Mouse (Mus musculus) macrophage (primary cell): ENCODE measurements around the gene Gabrd. TPM values are rescaled to one million over a fixed set of nuclear protein-coding genes. Genes with fewer than 3 reads are reported as not detected.

Experiments used
- H3K27ac ChIP-seq: fragments of 350-480 bp; formaldehyde crosslinking; 2 replicates; pipeline ENCODE4 v1.9.0; 2021
- H3K36me3 ChIP-seq: fragments of 350-480 bp; formaldehyde crosslinking; 2 replicates; pipeline ENCODE4 v1.9.0; 2021; ENCODE audit errors: inconsistent target
- H3K4me3 ChIP-seq: fragments of 350-480 bp; formaldehyde crosslinking; 2 replicates; pipeline ENCODE4 v1.9.0; 2021; ENCODE audit errors: inconsistent target
- H3K79me2 ChIP-seq: fragments of 350-480 bp; formaldehyde crosslinking; 2 replicates; pipeline ENCODE4 v1.9.0; 2021; ENCODE audit errors: inconsistent target
- WGBS: methylation state at CpG from one replicate; pipeline ENCODE4 v1.1.7; 2026; ENCODE audit warnings: inconsistent platforms; ENCODE audit not compliant: missing documents; 5-methylcytosine and 5-hydroxymethylcytosine counted together
- polyA plus RNA-seq: library from polyadenylated mRNA; stranded (reverse); fragments of 250-400 nt; gene quantifications from 3 replicates; pipeline ENCODE4 v1.2.4, GENCODE M21; 2018; ENCODE audit warnings: inconsistent platforms

Gene Gabrd
- polyA plus RNA-seq, 1 experiment from 2014 or later = 0.10 TPM

- Histone ChIP-seq H3K27ac (no peak within 1 kb of the TSS), H3K4me3 (no peak within 1 kb of the TSS), H3K79me2 (no peaks in the 10 kb centered on the region), H3K36me3 (no peaks in the 10 kb centered on the region)
- 4% methylated on average over 35 of the region's 35 CpGs for WGBS
Measured at GRCm38 (mm10) chr4:155409058-155409776, 11.3 kb upstream of the Gabrd start, which contains the start of gene Cfap74. Gene Cfap74 (plus strand): TSS chr4:155409190.

DNA sequence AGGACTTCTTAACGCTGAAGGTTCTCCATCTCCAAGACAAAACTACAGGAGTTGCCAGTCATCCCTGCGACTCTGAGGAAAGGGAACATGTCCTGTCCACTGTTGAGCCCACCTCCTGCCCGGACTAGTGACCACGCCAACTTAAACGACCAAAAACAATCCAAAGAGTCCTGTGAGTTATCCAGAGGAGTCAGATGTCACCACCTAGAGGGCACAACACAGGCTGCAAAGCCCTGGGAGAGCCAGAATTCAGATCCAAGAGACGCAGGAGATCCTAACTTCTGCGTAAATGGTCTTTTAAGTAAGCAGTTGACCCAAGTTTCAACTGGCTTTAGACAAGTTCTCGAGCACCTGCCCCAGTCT lies 10.8 kb upstream of the Gabrd start:
- WGBS = 8% methylated on average over 8 of the region's 8 CpGs
- no peak overlapping the region for H3K4me3 ChIP-seq

GRCm38 (mm10) chr4:155402489-155402888 lies 4.6 kb upstream of the Gabrd start:
- Histone ChIP-seq H3K79me2 (no peaks in the 10 kb centered on the region), H3K36me3 (no peaks in the 10 kb centered on the region), H3K27ac (no peak overlapping the region), H3K4me3 (no peak overlapping the region)
- WGBS = 67% methylated on average over 1 of the region's 1 CpGs

More for the DNA sequence above, 10.8 kb upstream of the Gabrd start:
- H3K36me3 ChIP-seq = no peaks in the 10 kb centered on the region
- H3K79me2 ChIP-seq = no peaks in the 10 kb centered on the region
- H3K27ac ChIP-seq = no peak overlapping the region

- no peaks in the 10 kb centered on the region for H3K36me3 ChIP-seq
- WGBS = 86% methylated on average over 7 of the region's 7 CpGs
- no peaks in the 10 kb centered on the region for H3K79me2 ChIP-seq
- H3K4me3 ChIP-seq = no peak overlapping the region
- no peak overlapping the region for H3K27ac ChIP-seq
Measured at GRCm38 (mm10) chr4:155401121-155401520, 3.2 kb upstream of the Gabrd start.

DNA sequence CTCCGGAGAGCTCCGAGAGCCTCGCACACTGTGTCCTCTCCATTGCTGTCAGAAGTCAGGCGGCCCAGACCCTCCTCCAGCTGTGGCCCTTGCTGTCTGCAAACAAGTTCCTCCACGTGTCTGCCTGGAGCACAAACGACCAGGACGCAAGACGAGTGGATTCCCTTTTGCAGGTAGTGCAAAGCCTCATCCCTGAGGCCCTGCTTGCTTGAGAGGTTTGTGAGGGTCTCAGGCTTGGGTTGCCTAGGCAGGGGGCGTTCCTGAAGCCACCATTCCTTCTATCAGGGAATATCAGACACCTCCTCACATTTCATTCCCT lies 269 bp upstream of the Gabrd start:
- WGBS = 7% methylated on average over 9 of the region's 9 CpGs
- H3K27ac ChIP-seq = no peak overlapping the region
- no peak overlapping the region for H3K4me3 ChIP-seq
- H3K36me3 ChIP-seq = no peaks in the 10 kb centered on the region
- H3K79me2 ChIP-seq = no peaks in the 10 kb centered on the region

DNA sequence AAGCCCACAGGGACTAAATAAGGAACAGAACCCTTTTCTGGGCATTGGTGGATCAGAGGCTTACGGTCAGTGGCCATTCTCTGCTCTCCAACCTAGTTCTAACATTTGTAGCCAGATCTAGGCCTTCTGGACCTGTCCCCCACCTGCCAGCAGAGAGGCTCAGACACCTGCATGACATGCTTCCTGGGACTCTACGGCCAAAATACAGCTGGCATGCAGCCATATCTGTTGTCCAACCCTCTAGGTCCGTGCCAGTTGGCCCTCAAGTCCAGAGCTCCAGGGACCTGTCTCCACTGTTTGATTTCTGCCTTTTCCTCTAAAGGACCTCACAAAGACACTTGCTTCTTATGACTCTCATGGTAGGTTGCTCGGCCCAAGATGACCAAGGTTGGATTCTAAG lies 1.2 kb downstream of the Gabrd start:
- WGBS = 92% methylated on average over 4 of the region's 4 CpGs
- H3K4me3 ChIP-seq = no peak overlapping the region
- no peaks in the 10 kb centered on the region for H3K79me2 ChIP-seq
- H3K36me3 ChIP-seq = no peaks in the 10 kb centered on the region
- H3K27ac ChIP-seq = no peak overlapping the region

DNA sequence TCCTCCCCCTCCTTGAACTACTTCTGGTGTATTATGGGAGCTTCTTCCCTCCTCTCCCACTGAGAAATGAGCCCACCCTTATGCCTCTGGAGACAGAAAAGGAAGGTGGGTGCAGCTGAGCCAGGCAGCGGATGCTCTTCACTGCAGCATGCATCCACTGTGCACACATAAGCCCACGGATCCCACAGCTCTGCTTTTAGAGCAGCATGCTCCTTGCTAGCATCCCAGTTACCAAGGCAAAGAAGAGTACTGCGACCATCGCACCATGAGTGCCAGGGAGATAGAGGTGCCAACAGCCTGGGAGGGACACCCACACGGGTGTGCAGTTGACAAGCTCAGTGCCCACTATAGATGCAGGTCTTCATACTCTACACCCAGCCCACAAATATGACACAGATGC lies 2.4 kb downstream of the Gabrd start:
- no peak overlapping the region for H3K27ac ChIP-seq

GRCm38 (mm10) chr4:155387166-155387565 lies 10.7 kb downstream of the Gabrd start:
- Histone ChIP-seq H3K36me3 (no peaks in the 10 kb centered on the region), H3K27ac (no peak overlapping the region), H3K4me3 (no peak overlapping the region), H3K79me2 (no peaks in the 10 kb centered on the region)
- 86% methylated on average over 8 of the region's 8 CpGs for WGBS

More for the DNA sequence above, 2.4 kb downstream of the Gabrd start:
- 81% methylated on average over 5 of the region's 5 CpGs for WGBS
- Histone ChIP-seq H3K79me2 (no peaks in the 10 kb centered on the region), H3K36me3 (no peaks in the 10 kb centered on the region), H3K4me3 (no peak overlapping the region)

GRCm38 (mm10) chr4:155383326-155383725 lies 14.6 kb downstream of the Gabrd start:
- H3K36me3 ChIP-seq = no peaks in the 10 kb centered on the region
- H3K27ac ChIP-seq = no peak overlapping the region
- H3K79me2 ChIP-seq = no peaks in the 10 kb centered on the region
- H3K4me3 ChIP-seq = no peak overlapping the region
- WGBS = 79% methylated on average over 4 of the region's 4 CpGs

- H3K79me2 ChIP-seq = no peaks in the 10 kb centered on the region
- H3K4me3 ChIP-seq = no peak overlapping the region
- H3K27ac ChIP-seq = no peak overlapping the region
- no peaks in the 10 kb centered on the region for H3K36me3 ChIP-seq
- 40% methylated on average over 9 of the region's 9 CpGs for WGBS
Measured at GRCm38 (mm10) chr4:155382752-155383151, 15.2 kb downstream of the Gabrd start.

- WGBS = 55% methylated on average over 7 of the region's 7 CpGs
- Histone ChIP-seq H3K79me2 (no peaks in the 10 kb centered on the region), H3K27ac (no peak overlapping the region), H3K36me3 (no peaks in the 10 kb centered on the region), H3K4me3 (no peak overlapping the region)
Measured at GRCm38 (mm10) chr4:155381974-155382373, 15.9 kb downstream of the Gabrd start.

DNA sequence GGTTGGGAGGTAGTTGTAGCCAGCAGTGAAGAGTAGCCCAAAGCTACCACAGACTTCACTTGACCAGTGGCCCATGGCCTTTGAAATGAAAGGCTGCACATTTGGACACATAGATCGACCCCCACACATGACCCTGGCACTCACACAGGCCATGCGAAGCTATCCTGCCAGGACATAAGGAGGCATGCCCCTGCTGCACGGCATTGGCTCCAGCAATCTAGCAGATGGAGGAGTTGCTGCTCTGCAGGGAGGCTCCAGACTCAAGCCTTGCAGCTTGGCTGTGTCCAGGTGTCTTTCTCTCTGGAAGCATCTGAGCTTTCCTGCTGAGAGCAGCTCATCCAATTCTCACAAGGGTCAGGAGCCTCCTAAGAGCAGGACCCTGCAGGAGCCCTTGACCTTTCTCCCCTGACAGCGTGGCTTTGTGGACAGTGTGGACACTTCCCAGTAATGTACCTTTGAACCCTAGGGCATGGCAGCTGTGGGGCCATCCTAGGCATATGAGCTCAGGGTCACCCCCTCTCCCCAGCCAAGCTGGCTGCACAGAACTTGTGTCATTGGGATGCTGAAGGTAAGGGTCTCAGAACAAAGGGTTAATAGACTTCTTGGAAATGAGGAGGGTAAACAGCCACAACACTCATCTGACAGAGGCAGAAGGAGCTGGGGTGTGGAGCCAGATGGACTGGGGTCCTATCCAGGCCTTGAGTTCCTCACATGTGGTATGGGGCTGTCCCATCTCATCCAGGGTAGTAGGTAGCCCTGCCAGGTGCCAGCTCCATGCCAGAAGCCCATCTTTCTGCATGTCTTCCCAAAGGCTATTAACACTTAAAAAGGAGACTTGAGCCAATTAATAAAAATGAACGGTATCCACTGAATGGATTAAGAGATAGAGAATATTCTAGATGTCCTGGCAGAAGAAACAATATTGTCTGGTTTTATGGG lies 25.8 kb downstream of the Gabrd start:
- no peak overlapping the region for H3K27ac ChIP-seq
- H3K36me3 ChIP-seq = no peaks in the 10 kb centered on the region
- no peaks in the 10 kb centered on the region for H3K79me2 ChIP-seq
- WGBS = 83% methylated on average over 5 of the region's 5 CpGs
- no peak overlapping the region for H3K4me3 ChIP-seq

- WGBS = 91% methylated on average over 15 of the region's 15 CpGs
Measured at GRCm38 (mm10) chr4:155370737-155371715, 26.9 kb downstream of the Gabrd start.

DNA sequence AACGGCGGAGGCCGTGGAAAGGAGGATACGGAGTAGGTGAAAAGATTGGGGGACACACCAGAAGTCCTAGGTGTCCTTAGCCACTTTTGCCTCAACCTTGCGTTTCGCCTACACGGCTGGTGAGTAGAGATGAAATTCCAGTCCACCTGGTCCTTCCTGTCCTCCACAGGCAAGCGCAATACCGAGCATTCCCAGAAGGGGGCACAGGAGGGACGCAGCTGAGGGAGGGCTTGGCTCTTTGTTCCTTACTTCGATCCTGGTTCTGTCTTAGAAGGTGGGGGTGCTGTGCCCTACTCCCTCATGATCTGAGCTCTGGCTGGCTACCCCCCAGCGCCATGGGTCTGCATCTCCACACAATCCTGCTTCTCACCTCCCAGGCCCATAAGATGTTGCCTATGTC lies 29.2 kb downstream of the Gabrd start:
- Histone ChIP-seq H3K4me3 (no peak overlapping the region), H3K27ac (no peak overlapping the region), H3K79me2 (no peaks in the 10 kb centered on the region), H3K36me3 (no peaks in the 10 kb centered on the region)
- 42% methylated on average over 12 of the region's 12 CpGs for WGBS

More at GRCm38 (mm10) chr4:155370737-155371715, 26.9 kb downstream of the Gabrd start:
- H3K27ac ChIP-seq = no peak overlapping the region
- H3K79me2 ChIP-seq = no peaks in the 10 kb centered on the region
- no peak overlapping the region for H3K4me3 ChIP-seq
- H3K36me3 ChIP-seq = no peaks in the 10 kb centered on the region
